Mouse (Mus musculus): ENCODE data around the gene Ccdc136.

Ccdc136 gene

GRCm38 (mm10) chr6:29394286-29394685 is 1.8 kb upstream of the Ccdc136 start:
- in situ Hi-C loops (cut with MboI, MseI) = no loop called here

- in situ Hi-C loops (cut with MboI, MseI) = no loop called here
Measured at GRCm38 (mm10) chr6:29396714-29397540, 818 bp downstream of the Ccdc136 start.

- in situ Hi-C loops (cut with MboI, MseI) = no loop called here
Measured at GRCm38 (mm10) chr6:29397575-29397974, 1.5 kb downstream of the Ccdc136 start.

- in situ Hi-C loops (cut with MboI, MseI) = no loop called here
Measured at GRCm38 (mm10) chr6:29399851-29400250, 3.7 kb downstream of the Ccdc136 start.

- in situ Hi-C loops (cut with MboI, MseI) = no loop called here
Measured at GRCm38 (mm10) chr6:29402693-29403342, 6.7 kb downstream of the Ccdc136 start.

GRCm38 (mm10) chr6:29406412-29406811 is 10.3 kb downstream of the Ccdc136 start:
- in situ Hi-C loops (cut with MboI, MseI) = no loop called here

- in situ Hi-C loops (cut with MboI, MseI) = no loop called here
Measured at GRCm38 (mm10) chr6:29415446-29415845, 19.3 kb downstream of the Ccdc136 start.

- in situ Hi-C loops (cut with MboI, MseI) = no loop called here
Measured at GRCm38 (mm10) chr6:29420596-29420995, 24.5 kb downstream of the Ccdc136 start.

- in situ Hi-C loops (cut with MboI, MseI) = no loop called here
Measured at GRCm38 (mm10) chr6:29425118-29425517, 29.0 kb downstream of the Ccdc136 start.

- in situ Hi-C loops (cut with MboI, MseI) = no loop called here
Measured at GRCm38 (mm10) chr6:29426331-29426730, 30.2 kb downstream of the Ccdc136 start.

- in situ Hi-C loops (cut with MboI, MseI) = no loop called here
Measured at GRCm38 (mm10) chr6:29428171-29428570, 32.1 kb downstream of the Ccdc136 start.

- in situ Hi-C loops (cut with MboI, MseI) = loop anchor here (10.0 kb wide), 1 partner anchor 214 kb away; no protein-coding TSS in a partner anchor
Measured at GRCm38 (mm10) chr6:29430681-29431420, 34.7 kb downstream of the Ccdc136 start.

GRCm38 (mm10) chr6:29431473-29431872 is 35.4 kb downstream of the Ccdc136 start:
- in situ Hi-C loops (cut with MboI, MseI) = loop anchor here (10.0 kb wide), 1 partner anchor 213 kb away; no protein-coding TSS in a partner anchor

- in situ Hi-C loops (cut with MboI, MseI) = loop anchor here (10.0 kb wide), 1 partner anchor 213 kb away; no protein-coding TSS in a partner anchor
Measured at GRCm38 (mm10) chr6:29432156-29432555, 36.0 kb downstream of the Ccdc136 start.

GRCm38 (mm10) chr6:29432676-29433037 is 36.5 kb downstream of the Ccdc136 start:
- in situ Hi-C loops (cut with MboI, MseI) = loop anchor here (10.0 kb wide), 1 partner anchor 212 kb away; no protein-coding TSS in a partner anchor

- in situ Hi-C loops (cut with MboI, MseI) = loop anchor here (10.0 kb wide), 1 partner anchor 212 kb away; no protein-coding TSS in a partner anchor
Measured at GRCm38 (mm10) chr6:29433038-29433803, 37.1 kb downstream of the Ccdc136 start, which contains the start of gene Flnc. Gene Flnc, plus strand, starts transcription at chr6:29433256.

GRCm38 (mm10) chr6:29433804-29434795 is 38.0 kb downstream of the Ccdc136 start:
- in situ Hi-C loops (cut with MboI, MseI) = loop anchor here (10.0 kb wide), 1 partner anchor 211 kb away; no protein-coding TSS in a partner anchor

GRCm38 (mm10) chr6:29434911-29435691 is 39.0 kb downstream of the Ccdc136 start:
- in situ Hi-C loops (cut with MboI, MseI) = loop anchor here (10.0 kb wide), 1 partner anchor 210 kb away; no protein-coding TSS in a partner anchor

GRCm38 (mm10) chr6:29435940-29436451 is 39.9 kb downstream of the Ccdc136 start:
- in situ Hi-C loops (cut with MboI, MseI) = loop anchor here (10.0 kb wide), 1 partner anchor 209 kb away; no protein-coding TSS in a partner anchor

Measured in T-helper 2 cell (primary cell).